Comparison of ENCODE assay signal across 12 mouse cellular contexts in the genomic region with DNA sequence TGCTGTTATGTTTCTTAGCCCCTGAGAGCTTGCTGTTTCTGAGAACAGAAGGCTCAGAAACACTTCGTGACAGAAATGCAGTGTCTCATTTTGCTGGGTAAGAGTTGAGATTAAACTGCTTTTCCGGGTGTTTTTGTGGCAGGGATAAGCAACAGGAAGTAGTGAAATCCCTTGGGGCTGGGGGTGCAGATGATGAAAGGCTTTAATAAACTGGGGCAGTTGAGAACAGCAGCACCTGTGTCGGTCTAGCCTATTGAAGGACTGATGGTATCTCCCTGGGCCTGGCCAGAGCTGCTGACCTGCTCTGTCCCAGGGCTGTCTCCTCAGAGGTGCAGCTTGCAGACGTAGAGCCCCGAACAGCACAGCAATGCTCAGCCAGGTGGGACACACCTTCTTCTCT. TPM values are rescaled to one million over a fixed set of nuclear protein-coding genes. Genes with fewer than 3 reads are reported as not detected.
DNase-seq lines count a peak whose midpoint lies in the region; ATAC-seq and TF ChIP-seq lines count a peak whose summit lies in the region.
"Had no signal": no experiment of that assay in that cellular context is flagged by ENCODE, and none has a peak within 500 bp of the region (broad histone marks: within the 10 kb centered on the region; RNA-seq: fewer than 3 reads in every experiment).

No protein-coding gene starts in this region.

- no peak for TF ChIP-seq CTCF in liver, postnatal 0 days (IDR thresholded peaks at IDR 0.05; ENCODE audit: low read depth)

- no peak for ATAC-seq in hindbrain, embryonic 13.5 days (ENCODE audit: low FRiP score)
- ATAC-seq in liver, postnatal 0 days = peak; percentile 27; the same call in 1 of the 2 replicates
- no peak for ATAC-seq in liver, embryonic 11.5 days (replicated peaks; ENCODE audit: low FRiP score)
- ATAC-seq in forebrain, embryonic 15.5 days (replicated peaks) = no peak
- no peak for ATAC-seq in stomach, embryonic 15.5 days (ENCODE audit: insufficient read depth, low FRiP score, low read depth)

- no peak for TF ChIP-seq EP300 in liver, postnatal 0 days (IDR thresholded peaks at IDR 0.05; ENCODE audit: low read depth)

- H3K27me3 ChIP-seq in hindbrain, embryonic 13.5 days = no peaks in the 10 kb centered on the region
- H3K27me3 ChIP-seq in hindbrain, embryonic 10.5 days (ENCODE audit: insufficient read depth, poor library complexity, severe bottlenecking) = no peaks in the 10 kb centered on the region
- H3K27me3 ChIP-seq in liver, postnatal 0 days (ENCODE audit: insufficient read depth, low read length) = no peaks in the 10 kb centered on the region
- no peaks in the 10 kb centered on the region for H3K27me3 ChIP-seq in liver, embryonic 11.5 days (replicated peaks; ENCODE audit: control insufficient read depth, insufficient read depth, low read length)
- no peaks in the 10 kb centered on the region for H3K27me3 ChIP-seq in forebrain, embryonic 15.5 days
- no peaks in the 10 kb centered on the region for H3K27me3 ChIP-seq in stomach, embryonic 15.5 days (replicated peaks)
- H3K27me3 ChIP-seq: intestine, embryonic 15.5 days; limb, embryonic 15.5 days had no signal

- 0 out of 2 replicates have a peak overlapping the region, but pooled peaks have one; percentile 0 for H3K9ac ChIP-seq in hindbrain, embryonic 13.5 days
- H3K9ac ChIP-seq in liver, postnatal 0 days (replicated peaks) = no peak overlapping the region
- no peak overlapping the region for H3K9ac ChIP-seq in liver, embryonic 11.5 days (ENCODE audit: low read depth, low read length)
- H3K9ac ChIP-seq in forebrain, embryonic 15.5 days (replicated peaks) = no peak overlapping the region
- no peak overlapping the region for H3K9ac ChIP-seq in stomach, embryonic 15.5 days
- H3K9ac ChIP-seq: intestine, embryonic 15.5 days; limb, embryonic 15.5 days had no signal

- no peaks in the 10 kb centered on the region for H3K9me3 ChIP-seq in hindbrain, embryonic 13.5 days
- no peaks in the 10 kb centered on the region for H3K9me3 ChIP-seq in hindbrain, embryonic 10.5 days
- no peaks in the 10 kb centered on the region for H3K9me3 ChIP-seq in liver, postnatal 0 days (ENCODE audit: low read length)
- no peaks in the 10 kb centered on the region for H3K9me3 ChIP-seq in liver, embryonic 11.5 days (ENCODE audit: control insufficient read depth, low read length)
- no peaks in the 10 kb centered on the region for H3K9me3 ChIP-seq in forebrain, embryonic 15.5 days
- H3K9me3 ChIP-seq in stomach, embryonic 15.5 days = no peaks in the 10 kb centered on the region
- H3K9me3 ChIP-seq: intestine, embryonic 15.5 days; limb, embryonic 15.5 days had no signal

- H3K36me3 ChIP-seq in hindbrain, embryonic 13.5 days = peaks cover 50% of the 10 kb centered on the region
- peaks cover 94% of the 10 kb centered on the region for H3K36me3 ChIP-seq in hindbrain, embryonic 10.5 days
- H3K36me3 ChIP-seq in liver, postnatal 0 days (replicated peaks; ENCODE audit: insufficient read depth, low read length) = no peaks in the 10 kb centered on the region
- H3K36me3 ChIP-seq in liver, embryonic 11.5 days (ENCODE audit: control insufficient read depth, insufficient read depth, low read length) = peaks cover 7% of the 10 kb centered on the region; the same call in 1 of the 2 replicates
- H3K36me3 ChIP-seq in forebrain, embryonic 15.5 days = peaks cover 14% of the 10 kb centered on the region; the same call in 1 of the 2 replicates
- peaks cover 12% of the 10 kb centered on the region; the same call in 1 of the 2 replicates for H3K36me3 ChIP-seq in stomach, embryonic 15.5 days

- H3K27ac ChIP-seq in hindbrain, embryonic 13.5 days = peak overlapping the region; percentile 41; the same call in 1 of the 2 replicates
- no peak overlapping the region for H3K27ac ChIP-seq in hindbrain, embryonic 10.5 days
- peak overlapping the region; percentile 55 for H3K27ac ChIP-seq in liver, postnatal 0 days (ENCODE audit: low read depth)
- no peak overlapping the region for H3K27ac ChIP-seq in liver, embryonic 11.5 days (ENCODE audit: low read depth, low read length)
- peak overlapping the region; percentile 65 for H3K27ac ChIP-seq in forebrain, embryonic 15.5 days (replicated peaks)
- H3K27ac ChIP-seq in stomach, embryonic 15.5 days = peak overlapping the region; percentile 89; the same call in 1 of the 2 replicates
- H3K27ac ChIP-seq: limb, embryonic 15.5 days had no signal

- H3K4me2 ChIP-seq in hindbrain, embryonic 13.5 days = no peak overlapping the region
- no peak overlapping the region; the same call in 1 of the 2 replicates for H3K4me2 ChIP-seq in liver, postnatal 0 days (ENCODE audit: low read depth, low read length)
- H3K4me2 ChIP-seq in liver, embryonic 11.5 days = no peak overlapping the region
- no peak overlapping the region for H3K4me2 ChIP-seq in forebrain, embryonic 15.5 days (replicated peaks)
- no peak overlapping the region for H3K4me2 ChIP-seq in stomach, embryonic 15.5 days
- H3K4me2 ChIP-seq: intestine, embryonic 15.5 days; limb, embryonic 15.5 days had no signal

- peaks cover 55% of the 10 kb centered on the region for H3K4me1 ChIP-seq in hindbrain, embryonic 13.5 days (replicated peaks)
- H3K4me1 ChIP-seq in hindbrain, embryonic 10.5 days (replicated peaks) = peaks cover 52% of the 10 kb centered on the region
- peaks cover 36% of the 10 kb centered on the region for H3K4me1 ChIP-seq in liver, postnatal 0 days (ENCODE audit: insufficient read depth)
- H3K4me1 ChIP-seq in liver, embryonic 11.5 days (replicated peaks; ENCODE audit: control insufficient read depth, insufficient read depth, low read length) = 0 out of 2 replicates have a peak, but pooled peaks cover 3% of the 10 kb centered on the region
- peaks cover 70% of the 10 kb centered on the region for H3K4me1 ChIP-seq in forebrain, embryonic 15.5 days
- H3K4me1 ChIP-seq in stomach, embryonic 15.5 days = peaks cover 48% of the 10 kb centered on the region

- DNase-seq in hindbrain, embryonic 10.5 days (ENCODE audit: low spot score) = no peak
- DNase-seq in liver, postnatal 0 days = peak; percentile 22
- no peak for DNase-seq in liver, embryonic 11.5 days (ENCODE audit: low spot score)
- no peak for DNase-seq in embryo, embryonic 11 days
- DNase-seq: adrenal gland, postnatal 36 days; right cerebral cortex, adult 18-20 months had no signal

- WGBS in hindbrain, embryonic 13.5 days = 73% methylated on average over 5 of the region's 5 CpGs
- WGBS in hindbrain, embryonic 10.5 days = 89% methylated on average over 5 of the region's 5 CpGs
- 73% methylated on average over 5 of the region's 5 CpGs for WGBS in liver, postnatal 0 days (ENCODE audit: insufficient replicate concordance)
- 80% methylated on average over 5 of the region's 5 CpGs for WGBS in liver, embryonic 11.5 days
- WGBS in forebrain, embryonic 15.5 days = 82% methylated on average over 5 of the region's 5 CpGs
- WGBS in stomach, embryonic 15.5 days = 67% methylated on average over 5 of the region's 5 CpGs

- no peak overlapping the region for H3K4me3 ChIP-seq in hindbrain, embryonic 13.5 days
- H3K4me3 ChIP-seq in hindbrain, embryonic 10.5 days = no peak overlapping the region
- no peak overlapping the region for H3K4me3 ChIP-seq in liver, postnatal 0 days (ENCODE audit: low read depth, low read length)
- no peak overlapping the region for H3K4me3 ChIP-seq in liver, embryonic 11.5 days (ENCODE audit: low read depth, low read length)
- no peak overlapping the region for H3K4me3 ChIP-seq in forebrain, embryonic 15.5 days
- no peak overlapping the region for H3K4me3 ChIP-seq in stomach, embryonic 15.5 days (replicated peaks)
- H3K4me3 ChIP-seq: erythroblast, embryonic 14.5 days; intestine, embryonic 15.5 days; limb, embryonic 15.5 days had no signal

RNA-seq across cellular contexts. Expression of a gene that starts 41.8 kb away (rescaled TPM):
- polyA plus RNA-seq in hindbrain, embryonic 13.5 days (2015; fragmentation: Nextera tagmentation; extraction: Ambion mirVana) = 3.9 and 4.7 TPM in 2 replicates
- 5.3 and 6.2 TPM in 2 replicates for polyA plus RNA-seq in hindbrain, embryonic 10.5 days (2016; fragmentation: Nextera tagmentation; extraction: Ambion mirVana)
- polyA plus RNA-seq in liver, postnatal 0 days (2015; fragmentation: Nextera tagmentation; extraction: Ambion mirVana) = 0.14 and 0.22 TPM in 2 replicates
- 0.86 and 1.8 TPM in 2 replicates for polyA plus RNA-seq in liver, embryonic 11.5 days (2014; fragmentation: Nextera tagmentation; extraction: Ambion mirVana)
- 3.3 and 4.9 TPM in 2 replicates for polyA plus RNA-seq in forebrain, embryonic 15.5 days (2015; fragmentation: Nextera tagmentation; extraction: Ambion mirVana)
- polyA plus RNA-seq in stomach, embryonic 15.5 days (2015; fragmentation: Nextera tagmentation; extraction: Ambion mirVana) = 2.8 and 4.7 TPM in 2 replicates
- polyA plus RNA-seq: erythroblast, embryonic 14.5 days had no signal

RNA-seq across cellular contexts. Expression of a gene that starts 44.0 kb away (rescaled TPM):
- polyA plus RNA-seq in hindbrain, embryonic 13.5 days (2015; fragmentation: Nextera tagmentation; extraction: Ambion mirVana) = 121 TPM in 2 replicates
- 84.4 and 101 TPM in 2 replicates for polyA plus RNA-seq in hindbrain, embryonic 10.5 days (2016; fragmentation: Nextera tagmentation; extraction: Ambion mirVana)
- 6.0 and 8.5 TPM in 2 replicates for polyA plus RNA-seq in liver, postnatal 0 days (2015; fragmentation: Nextera tagmentation; extraction: Ambion mirVana)
- polyA plus RNA-seq in liver, embryonic 11.5 days (2014; fragmentation: Nextera tagmentation; extraction: Ambion mirVana) = 36.0 and 36.9 TPM in 2 replicates
- polyA plus RNA-seq in forebrain, embryonic 15.5 days (2015; fragmentation: Nextera tagmentation; extraction: Ambion mirVana) = 129 and 131 TPM in 2 replicates
- polyA plus RNA-seq in stomach, embryonic 15.5 days (2015; fragmentation: Nextera tagmentation; extraction: Ambion mirVana) = 58.9 and 63.8 TPM in 2 replicates

RNA-seq across cellular contexts. Expression of a gene that starts 55.9 kb away (rescaled TPM):
- 1.3 and 2.1 TPM in 2 replicates for polyA plus RNA-seq in hindbrain, embryonic 13.5 days (2015; fragmentation: Nextera tagmentation; extraction: Ambion mirVana)
- 0.55 and 1.1 TPM in 2 replicates for polyA plus RNA-seq in hindbrain, embryonic 10.5 days (2016; fragmentation: Nextera tagmentation; extraction: Ambion mirVana)
- 0.78 and 0.92 TPM in 2 replicates for polyA plus RNA-seq in liver, postnatal 0 days (2015; fragmentation: Nextera tagmentation; extraction: Ambion mirVana)
- polyA plus RNA-seq in liver, embryonic 11.5 days (2014; fragmentation: Nextera tagmentation; extraction: Ambion mirVana) = 0.81 and 1.2 TPM in 2 replicates
- polyA plus RNA-seq in forebrain, embryonic 15.5 days (2015; fragmentation: Nextera tagmentation; extraction: Ambion mirVana) = 0.59 and 0.83 TPM in 2 replicates
- 6.4 and 7.8 TPM in 2 replicates for polyA plus RNA-seq in stomach, embryonic 15.5 days (2015; fragmentation: Nextera tagmentation; extraction: Ambion mirVana)
- polyA plus RNA-seq: erythroblast, embryonic 14.5 days had no signal

Comparison
In these comparisons a context has a peak if more than half of its experiments do, and no peak if none do; other contexts are left out.
1. H3K27ac ChIP-seq: peak in hindbrain, embryonic 13.5 days (single experiment), liver, postnatal 0 days (single experiment), forebrain, embryonic 15.5 days (single experiment) and stomach, embryonic 15.5 days (single experiment); none in hindbrain, embryonic 10.5 days (single experiment) and liver, embryonic 11.5 days (single experiment).